Mouse (Mus musculus): ENCODE results near the gene Ror1. TPM values are rescaled to one million over a fixed set of nuclear protein-coding genes. Genes with fewer than 3 reads are reported as not detected.

Ror1 gene
- polyA plus RNA-seq, 1 experiment from 2014 or later = 2.5 TPM

GRCm38 (mm10) chr4:100307365-100307764 is 211.8 kb downstream of the Ror1 start:
- TF ChIP-seq CTCF (IDR thresholded peaks at IDR 0.05; ENCODE audit: low read depth) = no peak
- Histone ChIP-seq H3K27ac (ENCODE audit: low read depth, low read length) (no peak overlapping the region), H3K36me3 (ENCODE audit: control insufficient read depth, insufficient read depth) (no peaks in the 10 kb centered on the region), H3K4me2 (replicated peaks; ENCODE audit: low read depth) (no peak overlapping the region), H3K4me1 (replicated peaks; ENCODE audit: control insufficient read depth, insufficient read depth, low read length) (no peaks in the 10 kb centered on the region), H3K4me3 (ENCODE audit: low read depth, low read length) (no peak overlapping the region), H3K9me3 (ENCODE audit: control insufficient read depth) (no peaks in the 10 kb centered on the region), H3K9ac (ENCODE audit: low read depth, low read length) (no peak overlapping the region), H3K27me3 (replicated peaks; ENCODE audit: control insufficient read depth, insufficient read depth, low read length) (no peaks in the 10 kb centered on the region)
- ATAC-seq = no peak
- WGBS = 76% methylated on average over 4 of the region's 4 CpGs

GRCm38 (mm10) chr4:100311775-100312537 is 216.4 kb downstream of the Ror1 start:
- ATAC-seq = no peak

GRCm38 (mm10) chr4:100315066-100315465 is 219.5 kb downstream of the Ror1 start:
- Histone ChIP-seq H3K36me3 (ENCODE audit: control insufficient read depth, insufficient read depth) (no peaks in the 10 kb centered on the region), H3K9ac (ENCODE audit: low read depth, low read length) (no peak overlapping the region), H3K4me1 (replicated peaks; ENCODE audit: control insufficient read depth, insufficient read depth, low read length) (no peaks in the 10 kb centered on the region), H3K4me2 (replicated peaks; ENCODE audit: low read depth) (no peak overlapping the region), H3K9me3 (ENCODE audit: control insufficient read depth) (no peaks in the 10 kb centered on the region), H3K27me3 (replicated peaks; ENCODE audit: control insufficient read depth, insufficient read depth, low read length) (no peaks in the 10 kb centered on the region), H3K27ac (ENCODE audit: low read depth, low read length) (no peak overlapping the region), H3K4me3 (ENCODE audit: low read depth, low read length) (no peak overlapping the region)
- ATAC-seq = no peak
- 49% methylated on average over 1 of the region's 1 CpGs for WGBS
- TF ChIP-seq CTCF (IDR thresholded peaks at IDR 0.05; ENCODE audit: low read depth) = no peak

More at GRCm38 (mm10) chr4:100311775-100312537, 216.4 kb downstream of the Ror1 start:
- H3K4me1 ChIP-seq (replicated peaks; ENCODE audit: control insufficient read depth, insufficient read depth, low read length) = no peaks in the 10 kb centered on the region
- 64% methylated on average over 10 of the region's 10 CpGs for WGBS
- no peak overlapping the region for H3K9ac ChIP-seq (ENCODE audit: low read depth, low read length)
- H3K27ac ChIP-seq (ENCODE audit: low read depth, low read length) = no peak overlapping the region
- H3K9me3 ChIP-seq (ENCODE audit: control insufficient read depth) = no peaks in the 10 kb centered on the region
- no peak overlapping the region for H3K4me2 ChIP-seq (replicated peaks; ENCODE audit: low read depth)
- H3K36me3 ChIP-seq (ENCODE audit: control insufficient read depth, insufficient read depth) = no peaks in the 10 kb centered on the region
- TF ChIP-seq CTCF (IDR thresholded peaks at IDR 0.05; ENCODE audit: low read depth) = no peak
- H3K27me3 ChIP-seq (replicated peaks; ENCODE audit: control insufficient read depth, insufficient read depth, low read length) = no peaks in the 10 kb centered on the region
- no peak overlapping the region for H3K4me3 ChIP-seq (ENCODE audit: low read depth, low read length)

GRCm38 (mm10) chr4:100321758-100322157 is 226.2 kb downstream of the Ror1 start:
- H3K27me3 ChIP-seq (replicated peaks; ENCODE audit: control insufficient read depth, insufficient read depth, low read length) = no peaks in the 10 kb centered on the region
- no peak for ATAC-seq
- H3K4me2 ChIP-seq (replicated peaks; ENCODE audit: low read depth) = no peak overlapping the region
- no peak for TF ChIP-seq CTCF (IDR thresholded peaks at IDR 0.05; ENCODE audit: low read depth)
- H3K4me1 ChIP-seq (replicated peaks; ENCODE audit: control insufficient read depth, insufficient read depth, low read length) = no peaks in the 10 kb centered on the region
- WGBS = 16% methylated on average over 6 of the region's 6 CpGs
- H3K27ac ChIP-seq (ENCODE audit: low read depth, low read length) = no peak overlapping the region
- no peak overlapping the region for H3K9ac ChIP-seq (ENCODE audit: low read depth, low read length)
- no peak overlapping the region for H3K4me3 ChIP-seq (ENCODE audit: low read depth, low read length)
- no peaks in the 10 kb centered on the region for H3K9me3 ChIP-seq (ENCODE audit: control insufficient read depth)
- H3K36me3 ChIP-seq (ENCODE audit: control insufficient read depth, insufficient read depth) = no peaks in the 10 kb centered on the region

GRCm38 (mm10) chr4:100324719-100325515 is 229.3 kb downstream of the Ror1 start:
- WGBS = 60% methylated on average over 14 of the region's 14 CpGs
- no peaks in the 10 kb centered on the region for H3K36me3 ChIP-seq (ENCODE audit: control insufficient read depth, insufficient read depth)

GRCm38 (mm10) chr4:100328361-100328970 is 232.9 kb downstream of the Ror1 start:
- TF ChIP-seq CTCF (IDR thresholded peaks at IDR 0.05; ENCODE audit: low read depth) = no peak
- ATAC-seq = no peak
- no peak overlapping the region for H3K4me2 ChIP-seq (replicated peaks; ENCODE audit: low read depth)
- WGBS = 55% methylated on average over 4 of the region's 4 CpGs
- no peak overlapping the region for H3K9ac ChIP-seq (ENCODE audit: low read depth, low read length)
- H3K4me1 ChIP-seq (replicated peaks; ENCODE audit: control insufficient read depth, insufficient read depth, low read length) = no peaks in the 10 kb centered on the region
- no peak overlapping the region for H3K27ac ChIP-seq (ENCODE audit: low read depth, low read length)
- no peaks in the 10 kb centered on the region for H3K27me3 ChIP-seq (replicated peaks; ENCODE audit: control insufficient read depth, insufficient read depth, low read length)
- no peaks in the 10 kb centered on the region for H3K9me3 ChIP-seq (ENCODE audit: control insufficient read depth)
- H3K36me3 ChIP-seq (ENCODE audit: control insufficient read depth, insufficient read depth) = no peaks in the 10 kb centered on the region
- H3K4me3 ChIP-seq (ENCODE audit: low read depth, low read length) = no peak overlapping the region

More at GRCm38 (mm10) chr4:100324719-100325515, 229.3 kb downstream of the Ror1 start:
- H3K9me3 ChIP-seq (ENCODE audit: control insufficient read depth) = no peaks in the 10 kb centered on the region
- TF ChIP-seq CTCF (IDR thresholded peaks at IDR 0.05; ENCODE audit: low read depth) = no peak
- H3K27me3 ChIP-seq (replicated peaks; ENCODE audit: control insufficient read depth, insufficient read depth, low read length) = no peaks in the 10 kb centered on the region
- ATAC-seq = no peak
- no peak overlapping the region for H3K4me2 ChIP-seq (replicated peaks; ENCODE audit: low read depth)
- H3K9ac ChIP-seq (ENCODE audit: low read depth, low read length) = no peak overlapping the region
- H3K4me3 ChIP-seq (ENCODE audit: low read depth, low read length) = no peak overlapping the region
- H3K4me1 ChIP-seq (replicated peaks; ENCODE audit: control insufficient read depth, insufficient read depth, low read length) = no peaks in the 10 kb centered on the region
- no peak overlapping the region for H3K27ac ChIP-seq (ENCODE audit: low read depth, low read length)

Measured in intestine, postnatal 0 days (tissue).